Mouse (Mus musculus) frontal cortex, postnatal 25 days (tissue): ENCODE measurements around the gene N4bp1.

Source experiments
- DNase-seq, 2 experiments: peaks; one replicate each; pipeline ENCODE4 v3.0.0; 2022; ENCODE audit warnings: low spot score in 2 of 2

N4bp1 gene

GRCm38 (mm10) chr8:86765669-86766068 is 119.4 kb downstream of the N4bp1 start:
- DNase-seq, result no peak

GRCm38 (mm10) chr8:86765155-86765554 is 119.9 kb downstream of the N4bp1 start:
- DNase-seq, result no peak

GRCm38 (mm10) chr8:86762806-86763205 is 122.3 kb downstream of the N4bp1 start:
- DNase-seq, result no peak

GRCm38 (mm10) chr8:86760746-86761145 is 124.3 kb downstream of the N4bp1 start:
- DNase-seq, result no peak

- DNase-seq, result no peak
These were observed 126.0 kb downstream of the N4bp1 start for GRCm38 (mm10) chr8:86759090-86759491.

- DNase-seq, result no peak
These were observed 126.4 kb downstream of the N4bp1 start for GRCm38 (mm10) chr8:86758651-86759050.
